Mouse (Mus musculus) central nervous system, embryonic 11.5 days (tissue): ENCODE measurements around the gene Atp6v0a2. TPM values are rescaled to one million over a fixed set of nuclear protein-coding genes. Genes with fewer than 3 reads are reported as not detected.

ENCODE experiments used
- polyA plus RNA-seq: library from polyadenylated mRNA; depleted of rRNA; stranded (reverse); fragments of >200 nt; gene quantifications from 2 replicates; pipeline ENCODE4 v1.2.3, GENCODE M21; 2012; rRNA removed

Gene Atp6v0a2
- polyA plus RNA-seq: 29.3 and 36.7 TPM in 2 replicates

DNA sequence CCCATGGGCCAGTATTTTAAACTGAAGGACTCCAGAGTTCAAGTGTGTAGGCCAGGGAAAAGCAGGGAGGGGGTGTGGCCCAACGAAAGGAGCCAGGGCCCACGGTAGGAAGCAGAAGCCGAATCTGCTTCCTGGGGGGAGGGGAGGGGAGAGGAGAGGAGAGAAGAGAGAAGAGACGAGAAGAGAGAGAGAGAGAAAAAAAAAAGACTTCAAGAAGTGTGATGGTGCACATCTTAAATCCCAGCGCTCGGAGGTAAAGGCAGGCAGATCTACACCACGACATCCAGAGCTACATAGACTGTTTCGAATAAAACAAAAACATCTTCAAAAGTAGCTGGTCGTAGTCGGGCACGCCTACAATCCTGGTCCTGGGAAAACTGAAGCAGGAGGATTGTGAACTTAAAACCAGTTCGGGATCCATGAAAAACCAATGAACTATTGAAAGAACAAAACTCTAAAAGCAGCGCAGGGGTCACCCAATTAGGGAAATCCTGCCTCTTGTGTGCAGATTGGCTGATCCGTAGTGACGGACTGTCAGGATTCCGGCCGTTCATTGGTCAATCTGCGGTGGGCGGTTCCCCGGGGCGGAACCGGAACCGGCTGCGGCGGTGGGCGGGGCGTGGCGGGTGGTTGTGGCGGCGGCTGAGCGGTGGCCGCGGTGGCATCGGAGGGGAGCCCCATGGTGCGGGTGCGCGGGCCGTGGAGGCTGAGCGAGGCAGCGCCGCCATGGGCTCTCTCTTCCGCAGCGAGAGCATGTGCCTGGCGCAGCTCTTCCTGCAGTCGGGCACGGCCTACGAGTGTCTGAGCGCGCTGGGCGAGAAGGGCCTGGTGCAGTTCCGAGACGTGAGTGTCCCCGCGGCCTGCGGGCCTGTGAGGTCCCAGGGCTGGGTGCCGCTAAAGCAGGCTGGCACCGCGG is at the start of gene Atp6v0a2:
Gene Atp6v0a2 (plus strand): TSS at position 129 of the 916 bp plus-strand sequence.

DNA sequence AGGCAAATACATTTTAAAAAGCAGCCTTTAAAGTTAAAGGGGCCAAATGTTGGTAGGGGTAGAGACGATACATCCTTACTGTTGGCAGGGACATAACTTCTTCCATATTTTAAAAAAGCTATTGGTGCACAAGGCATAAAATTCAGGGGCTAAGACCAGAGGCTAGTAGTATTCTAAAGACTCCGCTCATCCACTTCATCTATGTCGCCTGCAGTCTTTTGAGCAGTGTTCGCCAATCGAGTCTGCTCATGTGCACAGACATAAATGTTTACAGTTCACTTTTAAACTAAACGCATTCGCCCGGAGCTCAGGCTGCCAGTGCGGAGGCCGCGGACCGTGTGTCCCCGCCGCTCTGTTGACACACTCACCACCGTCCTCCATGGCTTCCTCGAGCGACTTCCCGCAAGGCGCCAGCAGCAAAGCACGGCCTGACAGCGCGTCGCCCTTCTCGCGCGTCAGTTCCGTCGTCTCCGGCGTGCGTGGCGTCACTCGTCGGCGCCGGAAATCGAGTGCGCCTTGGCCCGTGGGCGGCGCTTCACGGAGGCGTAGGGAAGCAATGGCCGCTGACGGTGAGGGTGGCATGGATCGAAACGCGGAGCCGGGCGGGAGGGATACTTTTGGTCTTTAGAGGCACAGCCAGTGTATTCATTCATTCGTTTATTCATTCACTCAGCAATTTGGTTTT is 49.6 kb upstream of the Atp6v0a2 start, which contains the start of the genes Eif2b1 and Gtf2h3:
Gene Eif2b1 (minus strand): TSS at position 499 of the 685 bp plus-strand sequence.
Gene Gtf2h3 (plus strand): TSS at position 508 of the 685 bp plus-strand sequence.

DNA sequence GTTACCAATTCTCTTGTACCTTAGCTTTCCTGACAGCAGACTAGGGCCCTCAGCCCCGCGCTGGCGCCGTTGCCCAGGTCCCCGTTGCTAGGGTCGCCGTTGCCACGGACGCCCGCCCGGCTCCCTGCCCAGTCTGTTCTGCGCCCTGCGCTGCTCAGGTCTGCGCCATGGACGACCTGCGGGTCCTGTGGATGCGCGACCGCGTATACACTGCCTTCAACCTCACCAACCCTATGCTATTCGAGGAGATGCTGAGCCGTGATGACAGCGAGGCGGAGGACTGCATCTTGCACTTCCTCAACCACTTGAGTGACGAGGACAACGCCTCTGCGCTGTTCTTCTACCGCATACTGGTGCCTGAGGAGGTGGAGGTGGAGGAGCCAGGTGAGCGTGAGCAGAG is 96.6 kb downstream of the Atp6v0a2 start, which contains the start of gene Dnah10:
Gene Dnah10 (plus strand): TSS at position 89 of the 400 bp plus-strand sequence.

Other genes starting within 250 kb of the Atp6v0a2 start
- 54.9 and 61.7 TPM in 2 replicates for gene Sbno1, start 202.6 kb upstream of the Atp6v0a2 start, polyA plus RNA-seq
- 107 and 142 TPM in 2 replicates for gene Kmt5a, start 188.6 kb upstream of the Atp6v0a2 start, polyA plus RNA-seq
- 20.8 and 22.7 TPM in 2 replicates for gene Rilpl2, start 150.2 kb upstream of the Atp6v0a2 start, polyA plus RNA-seq
- gene Snrnp35, start 145.4 kb upstream of the Atp6v0a2 start, polyA plus RNA-seq: 19.5 and 35.7 TPM in 2 replicates
- 19.3 and 23.0 TPM in 2 replicates for gene Rilpl1, start 97.2 kb upstream of the Atp6v0a2 start, polyA plus RNA-seq
- gene Tmed2, start 87.9 kb upstream of the Atp6v0a2 start, polyA plus RNA-seq: 115 and 224 TPM in 2 replicates
- 23.1 and 35.3 TPM in 2 replicates for gene Ddx55, start 75.7 kb upstream of the Atp6v0a2 start, polyA plus RNA-seq
- 38.9 and 52.8 TPM in 2 replicates for gene Eif2b1, start 49.4 kb upstream of the Atp6v0a2 start, polyA plus RNA-seq
- gene Gtf2h3, start 49.4 kb upstream of the Atp6v0a2 start, polyA plus RNA-seq: 94.2 and 109 TPM in 2 replicates
- 0.29 and 0.48 TPM in 2 replicates for gene Dnah10, start 96.5 kb downstream of the Atp6v0a2 start, polyA plus RNA-seq
- 10.9 and 24.4 TPM in 2 replicates for gene Ccdc92, start 233.8 kb downstream of the Atp6v0a2 start, polyA plus RNA-seq
- 92.7 and 98.6 TPM in 2 replicates for gene Zfp664, start 234.1 kb downstream of the Atp6v0a2 start, polyA plus RNA-seq